Mouse (Mus musculus): ENCODE data around the gene Cav1. TPM values are rescaled to one million over a fixed set of nuclear protein-coding genes. Genes with fewer than 3 reads are reported as not detected.

Cav1 gene
- polyA plus RNA-seq, 1 experiment = not detected

DNA sequence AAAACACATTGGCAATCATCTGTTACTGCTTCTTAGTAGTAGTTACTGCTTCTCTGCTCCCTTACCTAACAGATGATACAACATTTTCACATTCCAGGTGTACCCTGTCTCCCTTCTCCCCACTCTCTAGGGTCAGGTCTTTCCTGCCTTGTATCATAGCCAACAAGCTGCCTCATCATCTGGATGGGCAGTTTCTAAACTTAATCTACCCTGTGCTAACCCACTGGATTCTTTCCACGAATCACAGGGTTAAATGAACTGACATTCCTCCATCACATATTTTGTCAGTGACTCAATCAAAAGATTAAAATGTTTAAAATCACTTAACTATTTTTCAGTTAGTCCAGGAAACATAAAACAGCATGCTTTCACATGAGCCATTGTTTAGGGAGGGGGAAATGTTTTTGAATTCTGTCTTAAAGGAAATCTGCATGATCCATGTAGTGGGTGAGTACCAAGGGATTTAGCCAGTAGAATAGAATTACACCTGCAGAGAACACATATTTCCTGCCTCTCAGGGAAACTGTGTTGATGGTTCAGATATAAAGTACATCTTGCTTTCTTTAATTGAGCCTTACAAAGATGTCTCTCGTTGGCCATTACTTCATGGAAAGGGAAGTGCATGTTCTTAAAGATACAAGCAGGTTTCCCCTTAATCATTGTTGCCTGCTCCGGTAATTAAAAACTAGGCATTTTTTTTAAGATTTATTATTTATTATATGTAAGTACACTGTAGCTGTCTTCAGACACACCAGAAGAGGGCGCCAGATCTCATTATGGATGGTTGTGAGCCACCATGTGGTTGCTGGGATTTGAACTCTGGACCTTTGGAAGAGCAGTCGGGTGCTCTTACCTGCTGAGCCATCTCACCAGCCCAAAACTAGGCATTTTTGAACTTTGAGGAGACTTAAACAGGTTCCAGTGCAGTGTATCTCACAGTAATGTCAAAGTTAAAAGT is 8.8 kb downstream of the Cav1 start:
- no peaks in the 10 kb centered on the region for H3K36me3 ChIP-seq (ENCODE audit: control insufficient read depth)
- H3K9me3 ChIP-seq (ENCODE audit: control insufficient read depth, low read length) = no peaks in the 10 kb centered on the region
- no peak overlapping the region for H3K4me3 ChIP-seq (replicated peaks)
- H3K4me1 ChIP-seq (ENCODE audit: control insufficient read depth) = no peaks in the 10 kb centered on the region
- no peaks in the 10 kb centered on the region for H3K27me3 ChIP-seq (ENCODE audit: control insufficient read depth)
- no peak for TF ChIP-seq GATA1 (IDR thresholded peaks at IDR 0.05; ENCODE audit: low read length)
- no peak for TF ChIP-seq TAL1 (IDR thresholded peaks at IDR 0.05; ENCODE audit: low read length)

DNA sequence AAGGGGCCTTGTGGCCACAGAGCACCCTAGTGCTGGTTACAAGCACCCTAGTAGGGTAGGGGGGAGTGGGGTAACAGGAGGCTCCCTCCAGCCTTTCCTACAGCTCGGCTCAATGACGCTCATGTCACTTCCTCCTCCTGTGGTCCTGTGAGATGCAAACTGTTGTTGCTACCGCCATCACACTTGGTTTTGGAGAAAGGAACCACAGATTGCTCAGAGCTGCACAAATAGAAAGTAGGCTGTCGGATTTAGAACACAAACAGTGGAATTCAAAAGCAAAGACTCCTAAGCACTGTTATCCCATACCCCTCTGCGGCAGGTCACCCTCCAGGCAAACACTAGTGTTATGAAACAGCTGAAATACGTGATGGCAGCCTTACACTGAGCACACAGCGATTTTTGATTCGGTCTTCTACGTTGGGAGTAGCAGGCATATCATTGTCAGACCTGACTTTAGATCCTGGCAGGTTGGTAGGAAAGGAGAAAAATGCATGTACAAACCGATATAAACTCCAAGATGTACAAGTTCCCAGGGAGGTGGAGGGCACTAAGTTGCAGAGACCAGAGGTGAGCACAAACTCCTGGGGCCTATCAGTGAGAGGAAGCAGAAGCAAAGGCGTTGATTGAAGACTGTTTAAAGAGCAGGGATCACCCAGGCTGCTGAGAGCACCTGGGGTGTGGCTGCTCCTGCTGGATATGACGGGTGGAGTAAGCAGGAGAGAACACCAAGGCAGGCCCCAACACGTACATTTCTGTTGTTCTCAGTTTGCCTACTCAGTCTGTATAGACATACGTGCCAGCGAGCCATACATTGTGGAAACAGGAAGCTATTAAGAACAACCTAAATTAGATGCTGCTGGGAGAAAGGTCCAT is 10.4 kb downstream of the Cav1 start:
- Histone ChIP-seq H3K4me3 (replicated peaks) (no peak overlapping the region), H3K36me3 (ENCODE audit: control insufficient read depth) (no peaks in the 10 kb centered on the region), H3K9me3 (ENCODE audit: control insufficient read depth, low read length) (no peaks in the 10 kb centered on the region), H3K27me3 (ENCODE audit: control insufficient read depth) (no peaks in the 10 kb centered on the region), H3K4me1 (ENCODE audit: control insufficient read depth) (no peaks in the 10 kb centered on the region)
- TF ChIP-seq GATA1 (IDR thresholded peaks at IDR 0.05; ENCODE audit: low read length) (no peak), TAL1 (IDR thresholded peaks at IDR 0.05; ENCODE audit: low read length) (no peak)

- TF ChIP-seq TAL1 (IDR thresholded peaks at IDR 0.05; ENCODE audit: low read length) (no peak), GATA1 (IDR thresholded peaks at IDR 0.05; ENCODE audit: low read length) (no peak)
- no peaks in the 10 kb centered on the region for H3K36me3 ChIP-seq (ENCODE audit: control insufficient read depth)
- no peaks in the 10 kb centered on the region for H3K27me3 ChIP-seq (ENCODE audit: control insufficient read depth)
- H3K9me3 ChIP-seq (ENCODE audit: control insufficient read depth, low read length) = no peaks in the 10 kb centered on the region
- H3K4me1 ChIP-seq (ENCODE audit: control insufficient read depth) = no peaks in the 10 kb centered on the region
- H3K4me3 ChIP-seq (replicated peaks) = no peak overlapping the region
These were observed 11.0 kb downstream of the Cav1 start for GRCm38 (mm10) chr6:17317167-17317524.

DNA sequence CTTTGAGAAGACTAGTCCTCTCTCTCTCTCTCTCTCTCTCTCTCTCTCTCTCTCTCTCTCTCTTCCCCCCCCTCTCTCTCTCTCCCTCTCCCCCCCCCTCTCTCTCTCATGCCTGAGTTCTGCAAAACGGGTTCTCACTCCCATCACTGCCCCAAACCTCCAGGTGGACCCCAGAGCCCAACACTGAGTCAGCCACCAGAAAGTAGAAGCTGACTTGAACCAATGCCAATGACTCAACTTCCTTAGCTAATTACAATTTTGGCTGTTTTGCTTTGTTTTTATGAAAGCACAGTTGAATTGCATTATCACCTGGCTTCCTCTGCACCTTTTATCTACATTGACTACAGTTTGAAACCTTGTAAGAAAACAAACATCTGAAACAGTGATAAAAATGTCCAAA is 11.8 kb downstream of the Cav1 start:
- no peak for TF ChIP-seq TAL1 (IDR thresholded peaks at IDR 0.05; ENCODE audit: low read length)
- TF ChIP-seq GATA1 (IDR thresholded peaks at IDR 0.05; ENCODE audit: low read length) = no peak
- Histone ChIP-seq H3K36me3 (ENCODE audit: control insufficient read depth) (no peaks in the 10 kb centered on the region), H3K27me3 (ENCODE audit: control insufficient read depth) (no peaks in the 10 kb centered on the region), H3K4me3 (replicated peaks) (no peak overlapping the region), H3K4me1 (ENCODE audit: control insufficient read depth) (no peaks in the 10 kb centered on the region), H3K9me3 (ENCODE audit: control insufficient read depth, low read length) (no peaks in the 10 kb centered on the region)

- Histone ChIP-seq H3K36me3 (ENCODE audit: control insufficient read depth) (no peaks in the 10 kb centered on the region), H3K4me1 (ENCODE audit: control insufficient read depth) (no peaks in the 10 kb centered on the region), H3K4me3 (replicated peaks) (no peak overlapping the region), H3K27me3 (ENCODE audit: control insufficient read depth) (no peaks in the 10 kb centered on the region), H3K9me3 (ENCODE audit: control insufficient read depth, low read length) (no peaks in the 10 kb centered on the region)
- TF ChIP-seq TAL1 (IDR thresholded peaks at IDR 0.05; ENCODE audit: low read length) (no peak), GATA1 (IDR thresholded peaks at IDR 0.05; ENCODE audit: low read length) (no peak)
These were observed 15.8 kb downstream of the Cav1 start for GRCm38 (mm10) chr6:17321976-17322375.

DNA sequence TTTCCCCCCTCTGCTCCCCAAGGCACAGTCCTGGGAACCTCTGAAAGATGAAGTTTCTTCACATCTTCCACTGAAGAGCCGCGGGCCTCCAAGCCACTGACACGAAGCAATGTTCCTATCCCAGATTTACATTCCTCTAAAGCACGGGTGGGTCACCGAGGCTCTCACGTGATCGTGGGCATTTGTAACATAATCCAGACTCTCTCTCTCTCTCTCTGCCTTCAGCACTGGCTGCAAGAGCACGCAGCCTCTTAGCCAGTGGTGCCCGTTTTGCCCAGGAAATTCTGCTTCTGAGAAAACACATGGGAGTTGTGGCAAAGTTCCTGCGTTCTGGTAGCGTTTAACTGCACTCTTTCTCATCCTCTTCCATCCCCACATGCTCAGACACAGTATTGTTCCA is 21.1 kb downstream of the Cav1 start:
- Histone ChIP-seq H3K27me3 (ENCODE audit: control insufficient read depth) (no peaks in the 10 kb centered on the region), H3K4me1 (ENCODE audit: control insufficient read depth) (no peaks in the 10 kb centered on the region), H3K36me3 (ENCODE audit: control insufficient read depth) (no peaks in the 10 kb centered on the region), H3K4me3 (replicated peaks) (no peak overlapping the region), H3K9me3 (ENCODE audit: control insufficient read depth, low read length) (no peaks in the 10 kb centered on the region)
- no peak for TF ChIP-seq GATA1 (IDR thresholded peaks at IDR 0.05; ENCODE audit: low read length)
- TF ChIP-seq TAL1 (IDR thresholded peaks at IDR 0.05; ENCODE audit: low read length) = no peak

GRCm38 (mm10) chr6:17329801-17330200 is 23.7 kb downstream of the Cav1 start:
- Histone ChIP-seq H3K36me3 (ENCODE audit: control insufficient read depth) (no peaks in the 10 kb centered on the region), H3K27me3 (ENCODE audit: control insufficient read depth) (no peaks in the 10 kb centered on the region), H3K4me1 (ENCODE audit: control insufficient read depth) (no peaks in the 10 kb centered on the region), H3K4me3 (replicated peaks) (no peak overlapping the region), H3K9me3 (ENCODE audit: control insufficient read depth, low read length) (no peaks in the 10 kb centered on the region)
- TF ChIP-seq GATA1 (IDR thresholded peaks at IDR 0.05; ENCODE audit: low read length) (no peak), TAL1 (IDR thresholded peaks at IDR 0.05; ENCODE audit: low read length) (no peak)

DNA sequence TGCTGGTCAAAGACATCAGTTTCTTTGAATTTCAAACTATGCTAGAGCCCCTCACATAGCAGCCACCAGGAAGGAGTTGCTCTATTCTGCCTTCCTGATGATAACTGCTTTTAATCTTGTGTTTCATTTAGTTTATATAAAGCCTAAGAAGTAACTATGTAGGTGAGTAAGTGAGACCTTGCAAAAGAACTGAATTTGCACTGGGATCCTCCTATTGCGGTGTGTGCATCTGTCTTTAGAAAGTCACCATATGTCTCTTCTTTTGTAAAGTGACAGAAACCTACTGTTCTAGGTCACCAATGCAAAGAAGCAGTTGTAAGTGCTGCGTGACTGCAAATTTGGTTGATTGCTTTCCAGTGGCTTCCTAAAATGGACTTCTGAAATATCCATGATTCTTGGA is 31.6 kb downstream of the Cav1 start:
- no peaks in the 10 kb centered on the region for H3K36me3 ChIP-seq (ENCODE audit: control insufficient read depth)
- H3K4me1 ChIP-seq (ENCODE audit: control insufficient read depth) = no peaks in the 10 kb centered on the region
- TF ChIP-seq TAL1 (IDR thresholded peaks at IDR 0.05; ENCODE audit: low read length) (no peak), GATA1 (IDR thresholded peaks at IDR 0.05; ENCODE audit: low read length) (no peak)
- H3K4me3 ChIP-seq (replicated peaks) = no peak overlapping the region
- no peaks in the 10 kb centered on the region for H3K9me3 ChIP-seq (ENCODE audit: control insufficient read depth, low read length)
- no peaks in the 10 kb centered on the region for H3K27me3 ChIP-seq (ENCODE audit: control insufficient read depth)

DNA sequence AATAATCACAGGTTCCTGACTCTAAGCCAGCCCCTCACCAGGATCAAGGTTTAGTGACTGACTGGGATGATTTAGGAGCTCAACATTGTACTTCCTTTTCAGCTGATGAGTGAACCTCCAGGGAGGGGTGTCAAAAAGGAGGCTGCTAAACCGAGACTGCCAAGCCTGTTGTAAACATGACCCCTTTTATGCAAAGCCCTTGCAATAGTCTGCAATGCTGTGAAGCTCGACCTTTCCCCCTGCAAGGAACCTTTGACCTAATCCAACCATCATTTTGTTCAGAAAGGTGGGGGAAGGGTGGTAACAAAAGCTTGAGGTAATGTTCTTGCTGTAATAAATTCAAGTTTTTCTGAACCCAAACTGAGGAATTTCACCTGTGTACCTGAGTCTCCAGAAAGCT is 34.3 kb downstream of the Cav1 start:
- H3K4me1 ChIP-seq (ENCODE audit: control insufficient read depth) = no peaks in the 10 kb centered on the region
- no peaks in the 10 kb centered on the region for H3K9me3 ChIP-seq (ENCODE audit: control insufficient read depth, low read length)
- TF ChIP-seq TAL1 (IDR thresholded peaks at IDR 0.05; ENCODE audit: low read length) (no peak), GATA1 (IDR thresholded peaks at IDR 0.05; ENCODE audit: low read length) (no peak)
- no peaks in the 10 kb centered on the region for H3K27me3 ChIP-seq (ENCODE audit: control insufficient read depth)
- no peak overlapping the region for H3K4me3 ChIP-seq (replicated peaks)
- H3K36me3 ChIP-seq (ENCODE audit: control insufficient read depth) = no peaks in the 10 kb centered on the region
